Comparison of ENCODE assay signal across 19 mouse cellular contexts in the genomic region with DNA sequence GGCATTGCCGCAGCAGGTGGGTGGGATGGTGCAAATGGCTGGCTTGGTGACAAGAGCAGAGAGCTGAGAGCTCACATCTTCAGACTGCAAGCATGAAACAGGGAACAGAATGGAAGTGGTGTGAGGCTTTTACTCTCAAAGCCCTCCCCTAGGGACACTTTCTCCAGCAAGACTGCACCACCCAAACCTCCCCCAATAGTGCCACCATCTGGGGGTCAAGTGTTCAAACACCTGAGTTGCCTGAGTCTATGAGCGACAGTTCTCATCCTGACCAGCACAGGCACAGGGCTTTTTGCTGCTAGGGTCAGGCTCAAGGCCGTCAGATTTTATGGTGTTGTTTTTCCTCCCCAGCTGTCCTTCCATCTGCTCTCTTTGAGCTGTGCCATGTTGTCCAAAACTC.
"Had no signal": no experiment of that assay in that cellular context is flagged by ENCODE, and none has a peak within 500 bp of the region (broad histone marks: within the 10 kb centered on the region; RNA-seq: fewer than 3 reads in every experiment).

No protein-coding gene starts in this region.

- H3K27me3 ChIP-seq: midbrain, embryonic 12.5 days; neural tube, embryonic 15.5 days had no signal

- H3K36me3 ChIP-seq: midbrain, embryonic 10.5 days; midbrain, embryonic 12.5 days; neural tube, embryonic 13.5 days; neural tube, embryonic 15.5 days had no signal

- H3K4me3 ChIP-seq: midbrain, embryonic 10.5 days; midbrain, embryonic 12.5 days; myocyte; neural tube, embryonic 13.5 days; neural tube, embryonic 15.5 days had no signal

- H3K4me2 ChIP-seq: lung, embryonic 14.5 days; midbrain, embryonic 12.5 days; neural tube, embryonic 13.5 days; neural tube, embryonic 15.5 days had no signal

- H3K4me1 ChIP-seq: midbrain, embryonic 10.5 days; midbrain, embryonic 12.5 days; neural tube, embryonic 13.5 days; neural tube, embryonic 15.5 days had no signal

- H3K9me3 ChIP-seq: midbrain, embryonic 10.5 days; midbrain, embryonic 12.5 days; neural tube, embryonic 13.5 days; neural tube, embryonic 15.5 days had no signal

- H3K27ac ChIP-seq: midbrain, embryonic 10.5 days; midbrain, embryonic 12.5 days; neural tube, embryonic 13.5 days; neural tube, embryonic 15.5 days had no signal

- H3K9ac ChIP-seq: lung, embryonic 14.5 days; midbrain, embryonic 12.5 days; neural tube, embryonic 13.5 days; neural tube, embryonic 15.5 days had no signal

- ATAC-seq: midbrain, embryonic 16.5 days had no signal

- DNase-seq: lung, adult 18-20 months; lung, embryonic 14.5 days; lung, postnatal 10 days; lung, postnatal 4 days; midbrain, embryonic 14.5 days; retina, postnatal 1 day; right cerebral cortex, adult 18-20 months; right cerebral cortex, postnatal 25 days; right cerebral cortex, postnatal 4 days; spleen, adult 18-20 months; thymus, adult 2 months; thymus, postnatal 25 days; thymus, postnatal 4 days had no signal
